Comparison of ENCODE assay signal across 12 mouse cellular contexts in the genomic region with DNA sequence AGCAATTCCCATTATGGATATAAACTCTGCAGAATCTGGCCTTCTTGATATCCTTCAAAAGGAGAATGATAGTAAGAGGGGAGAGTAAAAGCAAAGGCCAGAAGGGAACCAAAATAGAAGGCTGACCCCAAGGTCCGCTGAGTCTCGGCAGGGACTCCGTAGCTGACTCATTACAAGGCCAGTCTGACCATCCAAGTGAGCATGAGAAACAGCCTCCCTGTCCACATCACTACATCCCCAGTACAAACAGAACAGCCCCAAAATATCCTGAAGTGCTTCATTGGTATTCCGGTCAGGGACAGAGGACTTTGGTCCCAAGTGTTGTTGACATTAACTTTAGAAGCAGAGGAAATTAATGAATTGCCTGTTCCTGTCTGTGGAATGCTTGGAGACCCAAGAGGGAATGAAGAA.
DNase-seq lines count a peak whose midpoint lies in the region; ATAC-seq lines count a peak whose summit lies in the region.
"Had no signal": no experiment of that assay in that cellular context is flagged by ENCODE, and none has a peak within 500 bp of the region (broad histone marks: within the 10 kb centered on the region; RNA-seq: fewer than 3 reads in every experiment).

No protein-coding gene starts in this region.

- peak; percentile 43 for DNase-seq in adrenal gland, adult 2 months
- DNase-seq in adrenal gland, adult 18-20 months (ENCODE audit: low spot score in 2 of 2) = no peak
- DNase-seq in retina, embryonic 14.5 days (ENCODE audit: low spot score) = peak; percentile 1
- DNase-seq in retina, postnatal 1 day = no peak
- peak; percentile 7 to 11 for DNase-seq in kidney, postnatal 4 days
- no peak for DNase-seq in layer of hippocampus, adult 18-20 months (ENCODE audit: low spot score in 2 of 2)
- DNase-seq in cerebellum, postnatal 36 days = no peak
- DNase-seq: gastrocnemius, postnatal 25 days had no signal

- no peaks in the 10 kb centered on the region for H3K4me1 ChIP-seq in intestine, embryonic 16.5 days (ENCODE audit: control insufficient read depth, insufficient read depth, low read length)

- no peaks in the 10 kb centered on the region for H3K36me3 ChIP-seq in intestine, embryonic 16.5 days (ENCODE audit: control insufficient read depth, insufficient read depth, low read length)

- no peak overlapping the region for H3K4me2 ChIP-seq in intestine, embryonic 16.5 days (ENCODE audit: low read depth, low read length)
- H3K4me2 ChIP-seq: hindbrain, embryonic 14.5 days; liver, embryonic 11.5 days had no signal

- no peak overlapping the region for H3K27ac ChIP-seq in intestine, embryonic 16.5 days (ENCODE audit: low read length)
- H3K27ac ChIP-seq: hindbrain, embryonic 14.5 days had no signal

- H3K9ac ChIP-seq in intestine, embryonic 16.5 days (ENCODE audit: low read depth, low read length) = no peak overlapping the region
- H3K9ac ChIP-seq: hindbrain, embryonic 14.5 days had no signal

- 52% methylated on average over 4 of the region's 4 CpGs for WGBS in intestine, embryonic 16.5 days

- no peaks in the 10 kb centered on the region for H3K9me3 ChIP-seq in intestine, embryonic 16.5 days (ENCODE audit: control insufficient read depth, low read length)

- no peaks in the 10 kb centered on the region for H3K27me3 ChIP-seq in intestine, embryonic 16.5 days (replicated peaks; ENCODE audit: control insufficient read depth, insufficient read depth, low read length)

- ATAC-seq in intestine, embryonic 16.5 days = no peak

- no peak overlapping the region for H3K4me3 ChIP-seq in intestine, embryonic 16.5 days (ENCODE audit: low read length)
- H3K4me3 ChIP-seq: myocyte had no signal

Comparison
In these comparisons a context has a peak if more than half of its experiments do, and no peak if none do; other contexts are left out.
1. DNase-seq: peak in adrenal gland, adult 2 months (single experiment), retina, embryonic 14.5 days (single experiment) and kidney, postnatal 4 days (2 of 2); none in adrenal gland, adult 18-20 months (0 of 2), retina, postnatal 1 day (single experiment), layer of hippocampus, adult 18-20 months (0 of 2) and cerebellum, postnatal 36 days (0 of 2).